ENCODE assay signal across 18 mouse cellular contexts in genomic region chr5:50156557-50156956, GRCm38 (mm10).
"Had no signal": no experiment of that assay in that cellular context is flagged by ENCODE, and none has a peak within 500 bp of the region (broad histone marks: within the 10 kb centered on the region; RNA-seq: fewer than 3 reads in every experiment).

No protein-coding gene starts in this region.

- H3K9ac ChIP-seq: liver, embryonic 14.5 days; midbrain, embryonic 15.5 days; neural tube, embryonic 12.5 days had no signal

- H3K36me3 ChIP-seq: limb, embryonic 10.5 days; midbrain, embryonic 15.5 days; neural tube, embryonic 12.5 days had no signal

- H3K27ac ChIP-seq: kidney, postnatal 0 days; limb, embryonic 10.5 days; liver, embryonic 14.5 days; macrophage; midbrain, embryonic 15.5 days; neural tube, embryonic 12.5 days had no signal

- H3K4me2 ChIP-seq: midbrain, embryonic 11.5 days; midbrain, embryonic 15.5 days; neural tube, embryonic 12.5 days had no signal

- ATAC-seq: hindbrain, embryonic 16.5 days; midbrain, embryonic 15.5 days had no signal

- H3K4me1 ChIP-seq: limb, embryonic 10.5 days; megakaryocyte, embryonic 14.5 days; midbrain, embryonic 15.5 days; neural tube, embryonic 12.5 days had no signal

- H3K4me3 ChIP-seq: limb, embryonic 10.5 days; megakaryocyte, embryonic 14.5 days; midbrain, embryonic 15.5 days; neural tube, embryonic 12.5 days had no signal

- H3K27me3 ChIP-seq: megakaryocyte, embryonic 14.5 days; midbrain, embryonic 15.5 days; neural tube, embryonic 12.5 days had no signal

- H3K9me3 ChIP-seq: limb, embryonic 10.5 days; megakaryocyte, embryonic 14.5 days; midbrain, embryonic 15.5 days; neural tube, embryonic 12.5 days had no signal

- DNase-seq: kidney, adult 11 months; kidney, adult 9 months; kidney, postnatal 36 days; layer of hippocampus, adult 9-11 months; layer of hippocampus, postnatal 36 days; right cerebral cortex, postnatal 4 days; spleen, adult 18-20 months; thymus, adult 18-20 months; thymus, postnatal 25 days had no signal
